Mouse (Mus musculus): ENCODE data around the gene Kdm1b. TPM values are rescaled to one million over a fixed set of nuclear protein-coding genes. Genes with fewer than 3 reads are reported as not detected.

Gene Kdm1b
- polyA plus RNA-seq, 1 experiment from 2014 or later = 21.2 TPM

DNA sequence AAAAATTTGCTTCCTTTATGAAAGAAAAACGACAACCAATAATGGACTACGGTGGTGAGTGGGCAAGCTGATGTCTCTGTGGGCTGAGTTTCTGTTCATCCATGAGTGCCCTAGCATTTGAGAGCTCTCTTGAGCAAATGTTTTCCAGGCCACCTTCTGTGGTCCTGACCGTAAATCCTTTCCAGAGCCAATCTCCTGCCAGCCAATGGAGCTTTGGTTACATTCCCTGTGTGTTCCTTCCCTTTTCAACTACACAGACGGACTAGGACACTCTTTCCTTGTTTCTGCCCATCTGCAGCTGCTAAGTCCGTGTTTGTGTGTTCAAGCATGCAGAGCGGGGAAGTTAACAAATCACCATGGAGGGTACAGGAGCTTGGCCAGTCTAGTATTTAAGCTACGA, 22.5 kb upstream of the Kdm1b start:
- Histone ChIP-seq H3K4me2 (ENCODE audit: low read length) (no peak overlapping the region), H3K4me3 (ENCODE audit: low read depth, low read length) (no peak overlapping the region), H3K27me3 (replicated peaks; ENCODE audit: control insufficient read depth, insufficient read depth, low read length) (no peaks in the 10 kb centered on the region), H3K27ac (ENCODE audit: low read depth, low read length) (no peak overlapping the region), H3K9me3 (replicated peaks; ENCODE audit: control insufficient read depth, low read length) (no peaks in the 10 kb centered on the region), H3K4me1 (ENCODE audit: control insufficient read depth, insufficient read depth, low read length) (no peaks in the 10 kb centered on the region), H3K36me3 (ENCODE audit: control insufficient read depth, insufficient read depth, low read length) (no peaks in the 10 kb centered on the region), H3K9ac (ENCODE audit: low read length) (no peak overlapping the region)
- DNase-seq (ENCODE audit: low spot score) (no peak), ATAC-seq (no peak)
- WGBS = 83% methylated on average over 7 of the region's 7 CpGs

GRCm38 (mm10) chr13:47030376-47031107, 12.8 kb upstream of the Kdm1b start:
- 94% methylated on average over 17 of the region's 17 CpGs for WGBS
- Histone ChIP-seq H3K9me3 (replicated peaks; ENCODE audit: control insufficient read depth, low read length) (no peaks in the 10 kb centered on the region), H3K9ac (ENCODE audit: low read length) (no peak overlapping the region), H3K4me3 (ENCODE audit: low read depth, low read length) (no peak overlapping the region), H3K4me1 (ENCODE audit: control insufficient read depth, insufficient read depth, low read length) (no peaks in the 10 kb centered on the region), H3K36me3 (ENCODE audit: control insufficient read depth, insufficient read depth, low read length) (peaks cover 3% of the 10 kb centered on the region; the same call in 1 of the 2 replicates), H3K27me3 (replicated peaks; ENCODE audit: control insufficient read depth, insufficient read depth, low read length) (no peaks in the 10 kb centered on the region), H3K27ac (ENCODE audit: low read depth, low read length) (no peak overlapping the region), H3K4me2 (ENCODE audit: low read length) (no peak overlapping the region)
- DNase-seq (ENCODE audit: low spot score) (no peak), ATAC-seq (no peak)

DNA sequence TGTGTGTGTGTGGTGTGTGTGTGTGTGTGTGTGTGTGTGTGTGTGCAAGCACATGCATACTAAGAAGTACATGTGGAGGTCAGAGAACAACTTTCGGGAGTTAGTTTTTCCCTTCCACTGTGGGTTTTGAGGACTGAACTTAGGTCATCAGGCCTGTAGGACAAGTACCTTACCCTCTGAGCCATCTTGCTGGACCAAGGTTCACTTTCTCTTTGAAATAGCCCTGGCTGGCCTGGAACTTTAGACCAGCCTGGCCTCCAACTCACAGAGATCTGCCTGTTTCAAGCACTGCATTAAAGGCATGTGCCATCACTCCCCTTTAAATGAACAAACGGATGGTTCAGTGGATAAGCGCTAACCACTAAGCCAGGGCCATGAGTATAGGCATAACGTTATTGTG, 9.7 kb upstream of the Kdm1b start:
- Histone ChIP-seq H3K9ac (ENCODE audit: low read length) (no peak overlapping the region), H3K36me3 (ENCODE audit: control insufficient read depth, insufficient read depth, low read length) (peaks cover 3% of the 10 kb centered on the region; the same call in 1 of the 2 replicates), H3K4me2 (ENCODE audit: low read length) (no peak overlapping the region), H3K27me3 (replicated peaks; ENCODE audit: control insufficient read depth, insufficient read depth, low read length) (no peaks in the 10 kb centered on the region), H3K4me1 (ENCODE audit: control insufficient read depth, insufficient read depth, low read length) (no peaks in the 10 kb centered on the region), H3K9me3 (replicated peaks; ENCODE audit: control insufficient read depth, low read length) (no peaks in the 10 kb centered on the region), H3K27ac (ENCODE audit: low read depth, low read length) (no peak overlapping the region), H3K4me3 (ENCODE audit: low read depth, low read length) (no peak overlapping the region)
- no peak for ATAC-seq
- DNase-seq (ENCODE audit: low spot score) = no peak
- WGBS = 90% methylated on average over 4 of the region's 4 CpGs

DNA sequence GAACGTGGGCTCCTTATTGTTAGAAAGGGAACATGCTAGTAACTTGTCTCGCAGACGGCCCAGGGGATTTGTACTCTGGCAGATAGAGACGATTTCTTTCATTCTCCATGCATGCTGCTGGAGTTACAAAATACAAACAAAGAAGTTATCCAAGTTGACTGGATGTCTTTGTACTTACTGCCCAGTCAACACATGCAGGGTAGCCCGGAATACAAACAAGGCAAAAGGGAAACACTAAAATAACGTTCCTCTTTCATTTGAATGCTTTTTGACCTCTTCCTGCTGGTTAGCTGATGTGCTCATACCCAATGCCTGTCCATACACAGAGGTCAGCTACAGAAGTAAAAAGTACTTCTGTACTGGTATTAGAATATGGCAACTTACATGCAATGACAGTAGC, 5.4 kb upstream of the Kdm1b start:
- DNase-seq (ENCODE audit: low spot score) (no peak), ATAC-seq (no peak)
- Histone ChIP-seq H3K36me3 (ENCODE audit: control insufficient read depth, insufficient read depth, low read length) (0 out of 2 replicates have a peak, but pooled peaks cover 3% of the 10 kb centered on the region), H3K9ac (ENCODE audit: low read length) (no peak overlapping the region), H3K4me1 (ENCODE audit: control insufficient read depth, insufficient read depth, low read length) (peaks cover 5% of the 10 kb centered on the region; the same call in 1 of the 2 replicates), H3K27ac (ENCODE audit: low read depth, low read length) (no peak overlapping the region), H3K27me3 (replicated peaks; ENCODE audit: control insufficient read depth, insufficient read depth, low read length) (no peaks in the 10 kb centered on the region), H3K9me3 (replicated peaks; ENCODE audit: control insufficient read depth, low read length) (no peaks in the 10 kb centered on the region), H3K4me2 (ENCODE audit: low read length) (no peak overlapping the region), H3K4me3 (ENCODE audit: low read depth, low read length) (no peak overlapping the region)
- WGBS = 81% methylated on average over 6 of the region's 6 CpGs

GRCm38 (mm10) chr13:47040061-47040460, 3.2 kb upstream of the Kdm1b start:
- 93% methylated on average over 5 of the region's 5 CpGs for WGBS
- no peak overlapping the region for H3K4me2 ChIP-seq (ENCODE audit: low read length)
- DNase-seq (ENCODE audit: low spot score) = no peak

DNA sequence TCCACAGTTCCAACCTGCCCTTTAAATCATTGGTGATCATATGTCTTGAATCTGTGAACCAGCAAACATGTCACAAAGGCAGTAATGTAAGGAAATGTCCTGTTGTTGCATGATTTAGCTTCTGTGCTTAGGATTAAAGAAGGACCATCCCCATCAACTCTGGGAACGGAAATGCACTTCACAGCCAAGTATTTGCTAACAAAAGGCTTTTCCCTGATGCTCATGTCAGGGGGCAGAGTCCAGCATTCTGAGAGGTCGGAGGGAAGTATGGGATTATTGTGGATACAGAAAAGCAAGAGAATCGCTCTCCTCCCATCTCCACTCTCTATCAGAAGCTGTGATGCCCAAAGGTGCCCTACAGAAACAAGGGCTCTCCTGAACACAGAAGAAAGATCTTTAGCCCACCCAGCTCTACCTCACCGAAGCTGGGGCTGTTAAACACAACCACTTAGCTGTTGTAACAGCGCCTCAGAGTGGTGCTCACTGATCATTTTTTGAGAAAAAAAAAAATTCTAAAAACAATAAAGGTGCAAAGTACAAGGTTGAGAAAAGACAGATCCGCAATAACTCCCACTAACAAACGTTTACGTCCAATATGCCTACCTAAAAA, 1.2 kb upstream of the Kdm1b start:
- Histone ChIP-seq H3K27ac (ENCODE audit: low read depth, low read length) (no peak overlapping the region), H3K4me1 (ENCODE audit: control insufficient read depth, insufficient read depth, low read length) (peaks cover 10% of the 10 kb centered on the region), H3K9ac (ENCODE audit: low read length) (peak overlapping the region; percentile 79; the same call in 1 of the 2 replicates), H3K4me3 (ENCODE audit: low read depth, low read length) (peak overlapping the region; percentile 87), H3K4me2 (ENCODE audit: low read length) (peak overlapping the region; percentile 98), H3K9me3 (replicated peaks; ENCODE audit: control insufficient read depth, low read length) (no peaks in the 10 kb centered on the region), H3K36me3 (ENCODE audit: control insufficient read depth, insufficient read depth, low read length) (0 out of 2 replicates have a peak, but pooled peaks cover 3% of the 10 kb centered on the region), H3K27me3 (replicated peaks; ENCODE audit: control insufficient read depth, insufficient read depth, low read length) (no peaks in the 10 kb centered on the region)
- ATAC-seq (no peak), DNase-seq (ENCODE audit: low spot score) (peak; percentile 51)
- WGBS = 39% methylated on average over 8 of the region's 8 CpGs

More at GRCm38 (mm10) chr13:47040061-47040460, 3.2 kb upstream of the Kdm1b start:
- Histone ChIP-seq H3K36me3 (ENCODE audit: control insufficient read depth, insufficient read depth, low read length) (0 out of 2 replicates have a peak, but pooled peaks cover 3% of the 10 kb centered on the region), H3K9ac (ENCODE audit: low read length) (no peak overlapping the region), H3K9me3 (replicated peaks; ENCODE audit: control insufficient read depth, low read length) (no peaks in the 10 kb centered on the region), H3K4me3 (ENCODE audit: low read depth, low read length) (no peak overlapping the region), H3K27ac (ENCODE audit: low read depth, low read length) (no peak overlapping the region), H3K4me1 (ENCODE audit: control insufficient read depth, insufficient read depth, low read length) (peaks cover 10% of the 10 kb centered on the region), H3K27me3 (replicated peaks; ENCODE audit: control insufficient read depth, insufficient read depth, low read length) (no peaks in the 10 kb centered on the region)
- ATAC-seq = no peak

DNA sequence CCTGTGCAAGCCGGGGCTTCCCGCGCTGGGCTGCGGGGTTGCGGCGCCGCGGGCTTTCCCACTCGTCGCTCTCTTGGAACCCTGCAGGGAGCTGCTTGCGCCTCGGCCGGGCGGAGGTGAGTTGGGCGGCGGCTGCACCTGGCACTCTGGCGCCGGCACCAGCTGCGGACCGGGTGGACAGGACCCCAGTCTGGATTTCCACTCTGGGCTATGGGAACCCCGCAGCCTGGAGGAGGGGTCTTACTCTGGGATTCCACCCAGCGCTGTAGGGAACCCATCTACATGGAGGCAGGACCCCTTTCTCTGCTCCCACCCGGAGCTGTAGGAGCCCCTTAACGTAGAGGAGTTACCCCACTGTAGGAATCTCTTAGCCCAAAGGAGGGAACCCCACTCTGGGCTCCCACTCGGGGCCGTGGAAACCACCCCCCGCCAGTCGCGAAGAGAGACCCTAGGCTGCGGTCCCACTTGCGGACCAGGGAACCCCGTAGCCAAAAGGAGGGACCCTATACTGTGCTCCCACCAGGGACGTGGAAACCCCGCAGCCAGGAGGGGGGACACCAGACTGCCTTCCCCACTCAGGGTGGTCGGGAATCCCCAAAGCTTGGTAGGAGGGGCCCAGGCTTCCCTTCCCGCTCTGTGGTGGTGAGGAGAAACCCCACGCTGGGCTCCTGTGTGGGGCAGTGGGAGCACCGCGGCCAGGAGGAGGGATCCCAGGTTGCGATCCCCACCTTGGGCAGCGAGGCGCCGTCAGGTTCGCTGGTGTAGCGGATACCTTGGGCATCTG, 726 bp downstream of the Kdm1b start:
- Histone ChIP-seq H3K4me2 (ENCODE audit: low read length) (peak overlapping the region; percentile 98), H3K9me3 (replicated peaks; ENCODE audit: control insufficient read depth, low read length) (no peaks in the 10 kb centered on the region), H3K36me3 (ENCODE audit: control insufficient read depth, insufficient read depth, low read length) (peaks cover 5% of the 10 kb centered on the region; the same call in 1 of the 2 replicates), H3K9ac (ENCODE audit: low read length) (peak overlapping the region; percentile 79), H3K27ac (ENCODE audit: low read depth, low read length) (peak overlapping the region; percentile 63), H3K27me3 (replicated peaks; ENCODE audit: control insufficient read depth, insufficient read depth, low read length) (no peaks in the 10 kb centered on the region), H3K4me1 (ENCODE audit: control insufficient read depth, insufficient read depth, low read length) (peaks cover 10% of the 10 kb centered on the region), H3K4me3 (ENCODE audit: low read depth, low read length) (peak overlapping the region; percentile 87)
- peak; percentile 13 for DNase-seq (ENCODE audit: low spot score)
- ATAC-seq = peak; percentile 45
- WGBS = under 1% methylated on average over 44 of the region's 45 CpGs

DNA sequence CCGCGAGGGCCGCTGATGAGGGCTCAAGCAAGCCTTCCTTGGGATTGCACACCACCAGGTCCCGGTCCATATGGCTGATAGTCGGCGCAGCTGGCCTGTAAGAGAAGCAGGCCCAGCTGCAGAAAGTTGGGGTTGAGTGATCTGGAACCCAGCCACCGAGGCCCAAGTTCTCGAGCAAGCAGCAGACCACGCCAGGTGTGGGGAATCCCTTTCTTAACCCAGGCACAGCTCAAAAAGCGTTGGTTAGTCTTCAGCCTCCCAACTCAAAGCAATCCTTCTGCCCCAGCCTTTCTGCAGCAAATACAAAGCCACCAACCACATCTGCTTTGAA, 1.3 kb downstream of the Kdm1b start, which contains the start of gene Tpmt:
TSS of gene Tpmt (minus strand) at position 121 of the 331 bp plus-strand sequence.
- H3K4me1 ChIP-seq (ENCODE audit: control insufficient read depth, insufficient read depth, low read length) = peaks cover 10% of the 10 kb centered on the region
- H3K27me3 ChIP-seq (replicated peaks; ENCODE audit: control insufficient read depth, insufficient read depth, low read length) = no peaks in the 10 kb centered on the region
- H3K27ac ChIP-seq (ENCODE audit: low read depth, low read length) = peak within 1 kb of the TSS; percentile 63
- peaks cover 10% of the 10 kb centered on the region; the same call in 1 of the 2 replicates for H3K36me3 ChIP-seq (ENCODE audit: control insufficient read depth, insufficient read depth, low read length)
- no peak for ATAC-seq
- H3K4me3 ChIP-seq (ENCODE audit: low read depth, low read length) = peak within 1 kb of the TSS; percentile 87
- no peaks in the 10 kb centered on the region for H3K9me3 ChIP-seq (replicated peaks; ENCODE audit: control insufficient read depth, low read length)
- WGBS = 11% methylated on average over 10 of the region's 10 CpGs
- peak; percentile 24 for DNase-seq (ENCODE audit: low spot score)
- peak within 1 kb of the TSS; percentile 98 for H3K4me2 ChIP-seq (ENCODE audit: low read length)
- H3K9ac ChIP-seq (ENCODE audit: low read length) = peak within 1 kb of the TSS; percentile 79
